Mouse (Mus musculus) heart, embryonic 15.5 days (tissue): Measurements from ENCODE around the gene Pitpnc1. TPM values are rescaled to one million over a fixed set of nuclear protein-coding genes. Genes with fewer than 3 reads are reported as not detected.
A peak's percentile ranks its signal among the peaks of the same experiment; 100 is the strongest.

Experiments
- ATAC-seq: fragments of 200-750 bp; cut with Nextera tagmentation; replicated peaks from 2 replicates; pipeline ENCODE4 v1.8.0; 2017; ENCODE audit warnings: low read depth, moderate TSS enrichment; ENCODE audit not compliant: insufficient number of reproducible peaks, insufficient read depth, low FRiP score
- H3K27ac ChIP-seq: fragments of 300-500 bp; sonication (generic); 2 replicates; pipeline ENCODE4 v1.5.1; 2015; ENCODE audit warnings: mild to moderate bottlenecking, inconsistent platforms
- H3K27me3 ChIP-seq: fragments of 300-500 bp; sonication (generic); 2 replicates; pipeline ENCODE4 v1.6.1; 2015; ENCODE audit warnings: inconsistent platforms
- H3K36me3 ChIP-seq: fragments of 300-500 bp; sonication (generic); 2 replicates; pipeline ENCODE4 v1.6.1; 2015; ENCODE audit warnings: mild to moderate bottlenecking, inconsistent platforms
- H3K4me1 ChIP-seq: fragments of 300-500 bp; sonication (generic); replicated peaks from 2 replicates; pipeline ENCODE4 v1.6.1; 2015; ENCODE audit warnings: inconsistent platforms
- H3K4me2 ChIP-seq: fragments of 300-500 bp; sonication (generic); 2 replicates; pipeline ENCODE4 v1.6.1; 2015; ENCODE audit warnings: inconsistent platforms, mild to moderate bottlenecking, moderate library complexity
- H3K4me3 ChIP-seq: fragments of 300-500 bp; sonication (generic); 2 replicates; pipeline ENCODE4 v1.5.1; 2015; ENCODE audit warnings: mild to moderate bottlenecking, inconsistent platforms
- H3K9ac ChIP-seq: fragments of 300-500 bp; sonication (generic); 2 replicates; pipeline ENCODE4 v1.6.1; 2015; ENCODE audit warnings: mild to moderate bottlenecking, inconsistent platforms
- H3K9me3 ChIP-seq: fragments of 300-500 bp; sonication (generic); replicated peaks from 2 replicates; pipeline ENCODE4 v1.6.1; 2016; ENCODE audit warnings: inconsistent platforms
- WGBS: fragments of 180-500 bp; shearing (Covaris S2); methylation state at CpG from one replicate; pipeline ENCODE4 v1.1.7; 2015; ENCODE audit warnings: mixed read lengths; 5-methylcytosine and 5-hydroxymethylcytosine counted together
- polyA plus RNA-seq: library from polyadenylated mRNA; unstranded; fragments of >200 nt; fragmentation: Nextera tagmentation; extraction: Ambion mirVana; gene quantifications from 2 replicates; pipeline ENCODE4 v1.2.1, GENCODE M21; 2015

Pitpnc1 gene
- polyA plus RNA-seq, 1 experiment from 2014 or later = 18.0 TPM

GRCm38 (mm10) chr11:107354499-107355143 lies 115.9 kb downstream of the Pitpnc1 start:
- Histone ChIP-seq H3K9me3 (no peaks in the 10 kb centered on the region), H3K4me3 (no peak overlapping the region), H3K27ac (peak overlapping the region; percentile 54), H3K36me3 (no peaks in the 10 kb centered on the region), H3K4me2 (no peak overlapping the region), H3K27me3 (no peaks in the 10 kb centered on the region), H3K4me1 (peaks cover 32% of the 10 kb centered on the region), H3K9ac (no peak overlapping the region)
- 0 out of 2 replicates have a peak, but pooled peaks have one; percentile 29 for ATAC-seq
- 74% methylated on average over 8 of the region's 8 CpGs for WGBS

- H3K4me2 ChIP-seq = no peak overlapping the region
- WGBS = 30% methylated on average over 7 of the region's 7 CpGs
- no peak overlapping the region for H3K9ac ChIP-seq
- H3K27me3 ChIP-seq = no peaks in the 10 kb centered on the region
- peak overlapping the region; percentile 10; the same call in 1 of the 2 replicates for H3K27ac ChIP-seq
- no peak; the same call in 1 of the 2 replicates for ATAC-seq
- H3K4me1 ChIP-seq = peaks cover 32% of the 10 kb centered on the region
- H3K4me3 ChIP-seq = no peak overlapping the region
- no peaks in the 10 kb centered on the region for H3K9me3 ChIP-seq
- H3K36me3 ChIP-seq = no peaks in the 10 kb centered on the region
Observed at GRCm38 (mm10) chr11:107352596-107352995, 117.9 kb downstream of the Pitpnc1 start.

DNA sequence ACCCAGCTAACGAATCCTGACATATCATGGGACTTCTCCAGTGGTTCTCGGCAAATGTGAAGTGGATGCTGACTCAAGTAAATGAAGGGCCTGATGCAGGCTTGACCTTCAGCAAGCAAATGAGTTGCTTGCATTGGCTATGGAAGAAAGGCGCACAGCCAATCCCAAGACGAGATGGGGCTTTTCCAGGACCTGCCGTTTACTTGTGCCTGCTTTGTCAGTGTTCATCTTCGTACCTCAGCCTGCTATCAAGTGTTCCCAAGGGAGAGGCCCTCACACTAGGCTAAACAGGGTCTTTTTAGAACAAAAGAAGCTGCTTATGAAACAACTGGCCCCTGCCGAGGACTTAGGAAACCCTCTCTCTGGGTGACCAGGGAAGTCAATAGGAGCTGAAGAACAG lies 120.7 kb downstream of the Pitpnc1 start:
- Histone ChIP-seq H3K27me3 (no peaks in the 10 kb centered on the region), H3K4me2 (no peak overlapping the region), H3K4me3 (no peak overlapping the region), H3K36me3 (no peaks in the 10 kb centered on the region), H3K9me3 (no peaks in the 10 kb centered on the region), H3K27ac (no peak overlapping the region), H3K9ac (no peak overlapping the region), H3K4me1 (peaks cover 12% of the 10 kb centered on the region)
- ATAC-seq = no peak
- WGBS = 90% methylated on average over 7 of the region's 7 CpGs

DNA sequence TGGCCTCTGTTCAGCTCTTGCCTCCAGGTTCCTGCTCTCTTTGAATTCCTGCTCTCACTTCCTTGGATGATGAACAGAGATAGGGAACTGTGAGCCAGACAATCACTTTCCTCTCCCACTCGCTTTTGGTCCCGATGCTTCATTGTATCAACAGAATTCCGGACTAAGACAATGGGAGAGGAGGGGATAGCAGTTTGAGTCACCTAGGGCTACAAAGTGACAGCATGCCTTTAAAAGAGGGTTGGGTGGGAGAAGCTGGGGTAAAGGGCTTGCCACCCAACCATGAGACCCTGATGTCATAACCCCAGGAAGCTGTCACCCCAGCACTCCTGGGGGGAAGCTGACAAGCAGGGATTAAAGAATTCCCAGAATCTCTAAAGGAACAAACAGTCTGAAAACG lies 127.5 kb downstream of the Pitpnc1 start:
- 78% methylated on average over 4 of the region's 4 CpGs for WGBS
- H3K36me3 ChIP-seq = no peaks in the 10 kb centered on the region
- H3K27me3 ChIP-seq = no peaks in the 10 kb centered on the region
- H3K9me3 ChIP-seq = no peaks in the 10 kb centered on the region
- no peak overlapping the region for H3K4me2 ChIP-seq
- H3K4me3 ChIP-seq = no peak overlapping the region
- no peak for ATAC-seq
- H3K9ac ChIP-seq = no peak overlapping the region
- H3K27ac ChIP-seq = peak overlapping the region; percentile 87; the same call in 1 of the 2 replicates
- H3K4me1 ChIP-seq = peaks cover 41% of the 10 kb centered on the region

GRCm38 (mm10) chr11:107342432-107342831 lies 128.1 kb downstream of the Pitpnc1 start:
- no peaks in the 10 kb centered on the region for H3K9me3 ChIP-seq
- H3K4me2 ChIP-seq = no peak overlapping the region
- 49% methylated on average over 1 of the region's 1 CpGs for WGBS
- H3K4me3 ChIP-seq = no peak overlapping the region
- peak; percentile 36; the same call in 1 of the 2 replicates for ATAC-seq
- H3K27ac ChIP-seq = peak overlapping the region; percentile 87
- no peak overlapping the region for H3K9ac ChIP-seq
- peaks cover 47% of the 10 kb centered on the region for H3K4me1 ChIP-seq
- H3K27me3 ChIP-seq = no peaks in the 10 kb centered on the region
- no peaks in the 10 kb centered on the region for H3K36me3 ChIP-seq

- ATAC-seq = no peak; the same call in 1 of the 2 replicates
- Histone ChIP-seq H3K9ac (peak overlapping the region; percentile 30; the same call in 1 of the 2 replicates), H3K4me1 (peaks cover 58% of the 10 kb centered on the region)
Observed at GRCm38 (mm10) chr11:107341293-107341692, 129.2 kb downstream of the Pitpnc1 start.

GRCm38 (mm10) chr11:107340793-107341192 lies 129.7 kb downstream of the Pitpnc1 start:
- peaks cover 62% of the 10 kb centered on the region for H3K4me1 ChIP-seq
- H3K36me3 ChIP-seq = no peaks in the 10 kb centered on the region
- H3K9ac ChIP-seq = no peak overlapping the region
- ATAC-seq = no peak
- H3K4me3 ChIP-seq = no peak overlapping the region
- no peak overlapping the region for H3K4me2 ChIP-seq
- H3K27me3 ChIP-seq = no peaks in the 10 kb centered on the region
- H3K27ac ChIP-seq = peak overlapping the region; percentile 87
- no peaks in the 10 kb centered on the region for H3K9me3 ChIP-seq
- WGBS = 11% methylated on average over 2 of the region's 2 CpGs

More at GRCm38 (mm10) chr11:107341293-107341692, 129.2 kb downstream of the Pitpnc1 start:
- no peaks in the 10 kb centered on the region for H3K36me3 ChIP-seq
- H3K4me2 ChIP-seq = peak overlapping the region; percentile 36
- H3K27ac ChIP-seq = peak overlapping the region; percentile 87
- H3K27me3 ChIP-seq = no peaks in the 10 kb centered on the region
- no peaks in the 10 kb centered on the region for H3K9me3 ChIP-seq
- WGBS = 31% methylated on average over 15 of the region's 15 CpGs
- no peak overlapping the region for H3K4me3 ChIP-seq

GRCm38 (mm10) chr11:107339224-107339805 lies 131.2 kb downstream of the Pitpnc1 start:
- H3K4me1 ChIP-seq = peaks cover 72% of the 10 kb centered on the region
- H3K9ac ChIP-seq = no peak overlapping the region
- WGBS = 78% methylated on average over 7 of the region's 7 CpGs
- no peak for ATAC-seq
- H3K4me2 ChIP-seq = no peak overlapping the region
- no peaks in the 10 kb centered on the region for H3K27me3 ChIP-seq
- no peaks in the 10 kb centered on the region for H3K36me3 ChIP-seq
- H3K27ac ChIP-seq = no peak overlapping the region
- H3K4me3 ChIP-seq = no peak overlapping the region
- H3K9me3 ChIP-seq = no peaks in the 10 kb centered on the region

GRCm38 (mm10) chr11:107337391-107338148 lies 132.9 kb downstream of the Pitpnc1 start:
- 44% methylated on average over 18 of the region's 18 CpGs for WGBS
- H3K9me3 ChIP-seq = no peaks in the 10 kb centered on the region
- H3K4me1 ChIP-seq = peaks cover 66% of the 10 kb centered on the region
- no peaks in the 10 kb centered on the region for H3K27me3 ChIP-seq
- peak overlapping the region; percentile 13 for H3K4me3 ChIP-seq
- ATAC-seq = no peak; the same call in 1 of the 2 replicates
- no peaks in the 10 kb centered on the region for H3K36me3 ChIP-seq
- H3K27ac ChIP-seq = peak overlapping the region; percentile 73
- peak overlapping the region; percentile 37 for H3K4me2 ChIP-seq
- H3K9ac ChIP-seq = no peak overlapping the region

GRCm38 (mm10) chr11:107335756-107336155 lies 134.7 kb downstream of the Pitpnc1 start:
- H3K27me3 ChIP-seq = no peaks in the 10 kb centered on the region
- no peak overlapping the region for H3K9ac ChIP-seq
- 70% methylated on average over 11 of the region's 11 CpGs for WGBS
- no peaks in the 10 kb centered on the region for H3K9me3 ChIP-seq
- peak overlapping the region; percentile 90 for H3K27ac ChIP-seq
- ATAC-seq = no peak; the same call in 1 of the 2 replicates
- H3K4me3 ChIP-seq = 0 out of 2 replicates have a peak overlapping the region, but pooled peaks have one; percentile 1
- peaks cover 49% of the 10 kb centered on the region for H3K4me1 ChIP-seq
- no peaks in the 10 kb centered on the region for H3K36me3 ChIP-seq
- H3K4me2 ChIP-seq = peak overlapping the region; percentile 29

DNA sequence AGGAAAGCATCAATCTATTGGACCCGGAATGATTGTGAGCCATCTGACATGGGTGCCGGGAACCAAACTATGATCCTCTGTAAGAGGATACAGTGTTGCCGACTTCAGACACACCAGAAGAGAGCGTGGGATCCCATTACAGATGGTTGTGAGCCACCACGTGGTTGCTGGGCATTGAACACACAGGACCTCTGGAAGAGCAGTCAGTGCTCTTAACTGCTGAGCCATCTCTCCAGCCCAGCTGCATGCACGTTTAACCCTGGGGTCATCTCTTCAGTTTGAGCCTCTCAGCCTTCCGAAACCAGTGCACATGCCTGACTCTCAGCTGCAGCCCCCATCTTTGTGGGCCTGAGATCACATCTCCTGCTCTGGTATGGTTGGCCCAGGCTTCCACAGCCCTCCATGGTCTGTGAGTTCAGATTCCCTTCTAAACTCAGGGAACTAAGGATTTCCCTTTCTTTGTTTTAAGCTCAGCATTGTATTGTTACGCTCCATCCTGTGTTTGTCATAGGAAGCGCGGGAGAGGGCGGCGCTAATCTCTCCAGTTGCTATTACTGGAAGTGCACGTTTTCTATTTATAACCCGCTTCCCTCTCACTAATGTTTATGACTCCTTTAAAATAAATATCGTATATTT lies 135.5 kb downstream of the Pitpnc1 start:
- no peaks in the 10 kb centered on the region for H3K27me3 ChIP-seq
- no peaks in the 10 kb centered on the region for H3K36me3 ChIP-seq
- no peaks in the 10 kb centered on the region for H3K9me3 ChIP-seq
- H3K4me3 ChIP-seq = 0 out of 2 replicates have a peak overlapping the region, but pooled peaks have one; percentile 1
- 0 out of 2 replicates have a peak overlapping the region, but pooled peaks have one; percentile 1 for H3K9ac ChIP-seq
- peaks cover 43% of the 10 kb centered on the region for H3K4me1 ChIP-seq
- peak; percentile 76 for ATAC-seq
- peak overlapping the region; percentile 90 for H3K27ac ChIP-seq
- peak overlapping the region; percentile 35 for H3K4me2 ChIP-seq
- WGBS = 41% methylated on average over 15 of the region's 15 CpGs
